In the genomic region with DNA sequence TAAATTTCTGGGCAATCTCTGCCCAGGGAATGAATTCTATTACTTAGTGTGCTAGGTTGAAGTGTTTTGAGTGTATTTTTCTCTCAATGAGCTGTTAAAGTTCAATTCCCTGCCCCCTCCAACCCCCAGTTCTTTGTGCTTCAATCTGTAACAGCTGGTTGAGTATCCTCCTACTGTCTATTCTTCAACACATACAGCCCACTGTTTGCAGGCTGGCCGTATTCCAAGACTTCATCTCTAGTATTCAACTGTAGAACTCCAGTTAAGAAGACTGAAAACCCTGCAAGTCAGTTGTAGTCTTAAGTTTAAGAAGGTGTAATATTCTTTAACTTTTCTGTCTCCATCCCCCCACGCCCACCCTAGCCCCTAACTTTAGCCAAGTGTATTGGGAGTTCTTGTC, we compare ENCODE assay signal across 15 mouse cellular contexts. TPM values are rescaled to one million over a fixed set of nuclear protein-coding genes. Genes with fewer than 3 reads are reported as not detected.
DNase-seq lines count a peak whose midpoint lies in the region.
"Had no signal": no experiment of that assay in that cellular context is flagged by ENCODE, and none has a peak within 500 bp of the region (broad histone marks: within the 10 kb centered on the region; RNA-seq: fewer than 3 reads in every experiment).

No protein-coding gene starts in this region.

- DNase-seq in layer of hippocampus, adult 11-12 months (ENCODE audit: low spot score): peak; percentile 52
- no peak for DNase-seq in layer of hippocampus, adult 9-10 months (ENCODE audit: low spot score)
- DNase-seq in retina, postnatal 1 day: peak; percentile 61
- DNase-seq in retina, embryonic 14.5 days (ENCODE audit: low spot score): no peak
- DNase-seq in layer of hippocampus, adult 8-10 months (ENCODE audit: low spot score in 2 of 2): peak; percentile 45 to 48
- peak; percentile 21 for DNase-seq in right cerebral cortex, postnatal 14 days
- DNase-seq in urinary bladder, postnatal 36 days (ENCODE audit: low spot score in 2 of 2): no peak
- no peak for DNase-seq in adrenal gland, postnatal 10 days
- DNase-seq: adrenal gland, postnatal 25 days; B cell, adult 2 months; cerebellum, adult 9-10 months; gastrocnemius, adult 2 months; liver; lung, adult 2 months; thymus, postnatal 14 days had no signal

RNA-seq across cellular contexts. Expression of gene Hectd2, which starts 10.0 kb away (rescaled TPM):
- 10 to 100 TPM; 37.9 to 43.5 (median 40.1) TPM for total RNA-seq in layer of hippocampus, adult 8-10 months (2022)
- total RNA-seq in adrenal gland, postnatal 10 days (2021): 1 to 10 TPM; 2.4 to 2.6 TPM

Comparison
In these comparisons a context has a peak if more than half of its experiments do, and no peak if none do; other contexts are left out.
1. DNase-seq: peak in layer of hippocampus, adult 11-12 months (single experiment), retina, postnatal 1 day (single experiment), layer of hippocampus, adult 8-10 months (2 of 2) and right cerebral cortex, postnatal 14 days (single experiment); none in layer of hippocampus, adult 9-10 months (single experiment), retina, embryonic 14.5 days (single experiment), urinary bladder, postnatal 36 days (0 of 2) and adrenal gland, postnatal 10 days (single experiment).
2. RNA of gene Hectd2, which starts 10.0 kb away (total RNA-seq): 37.9 to 43.5 TPM in layer of hippocampus, adult 8-10 months; 2.4 to 2.6 TPM in adrenal gland, postnatal 10 days; every median in the first group is over 10 times any median in the second.